In the genomic region with DNA sequence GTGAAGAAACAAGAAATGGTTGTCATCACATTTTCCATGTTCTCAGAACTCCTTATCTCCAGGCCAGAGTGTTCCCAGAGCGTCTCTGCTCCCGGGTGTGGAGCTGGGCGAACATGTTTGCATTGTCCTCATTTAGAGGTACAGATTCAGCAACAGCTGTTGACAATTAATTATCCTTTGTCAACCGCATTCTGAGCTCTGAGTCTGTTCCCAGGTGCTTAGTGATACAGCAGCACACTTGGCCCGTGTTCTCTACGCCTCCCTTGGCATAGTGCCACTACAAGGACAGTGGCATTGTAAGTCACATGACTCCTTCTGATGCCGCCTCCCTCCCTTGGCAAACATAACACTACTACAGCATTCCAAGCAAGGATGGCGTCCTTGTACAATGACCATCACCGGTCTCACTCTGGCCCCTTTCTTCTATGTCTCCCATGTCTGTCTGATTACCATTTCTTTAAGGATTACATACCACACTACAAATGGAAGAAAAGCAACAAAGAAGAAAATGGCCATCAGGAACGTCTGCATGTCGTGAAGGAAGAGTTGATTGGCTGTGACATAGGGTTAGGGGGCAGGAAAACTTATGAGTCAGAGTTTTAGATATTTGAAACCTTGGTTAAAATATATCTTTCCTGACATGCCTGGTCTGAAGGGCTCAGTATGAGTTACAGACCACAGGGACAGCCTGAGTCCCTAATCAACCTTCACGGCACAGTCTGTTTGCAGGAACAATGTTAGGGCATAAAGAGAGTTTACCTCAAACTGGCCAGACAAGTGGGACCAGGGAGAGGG, we compare ENCODE assay signal across 15 mouse cellular contexts.
DNase-seq lines count a peak whose midpoint lies in the region; ATAC-seq lines count a peak whose summit lies in the region.
"Had no signal": no experiment of that assay in that cellular context is flagged by ENCODE, and none has a peak within 500 bp of the region (broad histone marks: within the 10 kb centered on the region; RNA-seq: fewer than 3 reads in every experiment).

No protein-coding gene starts in this region.

- 57% methylated on average over 12 of the region's 12 CpGs for WGBS in hindbrain, embryonic 14.5 days
- WGBS in hindbrain, embryonic 16.5 days: 50% methylated on average over 12 of the region's 12 CpGs
- 42% methylated on average over 12 of the region's 12 CpGs for whole genome bisulfite sequencing in large intestine, adult 2 months

- intact Hi-C loops in gastrocnemius, postnatal 14 days (cut with DNase I; ENCODE audit: low total_unique reads): no loop called here

- peaks cover 18% of the 10 kb centered on the region for H3K4me1 ChIP-seq in hindbrain, embryonic 14.5 days (replicated peaks; ENCODE audit: control insufficient read depth, insufficient read depth, low read length)
- peaks cover 13% of the 10 kb centered on the region for H3K4me1 ChIP-seq in hindbrain, embryonic 16.5 days (ENCODE audit: control insufficient read depth, insufficient read depth, low read depth, low read length)
- H3K4me1 ChIP-seq: liver, embryonic 13.5 days had no signal

- no peak overlapping the region for H3K27ac ChIP-seq in hindbrain, embryonic 14.5 days
- H3K27ac ChIP-seq in hindbrain, embryonic 16.5 days (ENCODE audit: low read depth, low read length): no peak overlapping the region
- H3K27ac ChIP-seq: embryonic facial prominence, embryonic 12.5 days; forebrain, embryonic 13.5 days; gastrocnemius, adult 2 months; liver, embryonic 13.5 days had no signal

- H3K4me2 ChIP-seq in hindbrain, embryonic 14.5 days (replicated peaks): no peak overlapping the region
- no peak overlapping the region for H3K4me2 ChIP-seq in hindbrain, embryonic 16.5 days (ENCODE audit: low read length)
- H3K4me2 ChIP-seq: embryonic facial prominence, embryonic 12.5 days; forebrain, embryonic 13.5 days; liver, embryonic 13.5 days had no signal

- ATAC-seq in hindbrain, embryonic 14.5 days (ENCODE audit: low FRiP score): peak; percentile 25; the same call in 1 of the 2 replicates
- ATAC-seq in hindbrain, embryonic 16.5 days: no peak
- ATAC-seq: forebrain, embryonic 13.5 days; inflammation-experienced regulatory T-cells, adult 6 months had no signal

- no peaks in the 10 kb centered on the region for H3K27me3 ChIP-seq in hindbrain, embryonic 14.5 days (ENCODE audit: control insufficient read depth, insufficient read depth, low read length)
- H3K27me3 ChIP-seq in hindbrain, embryonic 16.5 days (replicated peaks; ENCODE audit: control insufficient read depth, insufficient read depth, low read length): no peaks in the 10 kb centered on the region
- H3K27me3 ChIP-seq: embryonic facial prominence, embryonic 12.5 days; forebrain, embryonic 13.5 days; liver, embryonic 13.5 days had no signal

- DNase-seq in cerebellum, postnatal 14 days: peak; percentile 12 to 18
- no peak for DNase-seq in cerebellum, postnatal 36 days
- peak; percentile 39 for DNase-seq in hindbrain, embryonic 14.5 days (ENCODE audit: low spot score)
- DNase-seq in NIH3T3 (ENCODE audit: low read depth): peak; percentile 60
- peak; percentile 42 for DNase-seq in large intestine, adult 2 months (ENCODE audit: low read depth, low spot score)
- no peak for DNase-seq in right cerebral cortex, adult 2 months (ENCODE audit: low spot score in 2 of 2)
- DNase-seq in gastrocnemius, postnatal 14 days: no peak
- DNase-seq: cerebellum, adult 11-12 months; gastrocnemius, adult 2 months; kidney, postnatal 36 days; liver, embryonic 13.5 days had no signal

- no peak overlapping the region for H3K4me3 ChIP-seq in hindbrain, embryonic 14.5 days (replicated peaks; ENCODE audit: low read length)
- H3K4me3 ChIP-seq in hindbrain, embryonic 16.5 days (ENCODE audit: low read length): no peak overlapping the region
- H3K4me3 ChIP-seq: embryonic facial prominence, embryonic 12.5 days; forebrain, embryonic 13.5 days; gastrocnemius, adult 2 months; liver, embryonic 13.5 days had no signal

- no peaks in the 10 kb centered on the region for H3K36me3 ChIP-seq in hindbrain, embryonic 14.5 days (replicated peaks; ENCODE audit: control insufficient read depth, insufficient read depth)
- H3K36me3 ChIP-seq in hindbrain, embryonic 16.5 days (ENCODE audit: control insufficient read depth, insufficient read depth, low read length): no peaks in the 10 kb centered on the region
- H3K36me3 ChIP-seq: embryonic facial prominence, embryonic 12.5 days; liver, embryonic 13.5 days had no signal

- H3K9me3 ChIP-seq in hindbrain, embryonic 14.5 days (ENCODE audit: control insufficient read depth, low read length): no peaks in the 10 kb centered on the region
- H3K9me3 ChIP-seq in hindbrain, embryonic 16.5 days (ENCODE audit: control insufficient read depth, low read length): no peaks in the 10 kb centered on the region
- H3K9me3 ChIP-seq: embryonic facial prominence, embryonic 12.5 days; forebrain, embryonic 13.5 days; liver, embryonic 13.5 days had no signal

- H3K9ac ChIP-seq in hindbrain, embryonic 14.5 days: no peak overlapping the region
- no peak overlapping the region for H3K9ac ChIP-seq in hindbrain, embryonic 16.5 days (ENCODE audit: low read depth, low read length)
- H3K9ac ChIP-seq: embryonic facial prominence, embryonic 12.5 days; forebrain, embryonic 13.5 days; liver, embryonic 13.5 days had no signal

Comparison
In these comparisons a context has a peak if more than half of its experiments do, and no peak if none do; other contexts are left out.
1. DNase-seq: peak in cerebellum, postnatal 14 days (2 of 2), hindbrain, embryonic 14.5 days (single experiment), NIH3T3 (single experiment) and large intestine, adult 2 months (single experiment); none in cerebellum, postnatal 36 days (0 of 2), right cerebral cortex, adult 2 months (0 of 2) and gastrocnemius, postnatal 14 days (single experiment).